23 mouse cellular contexts compared by ENCODE assay signal in genomic region chr7:127516344-127516743, GRCm38 (mm10). TPM values are rescaled to one million over a fixed set of nuclear protein-coding genes. Genes with fewer than 3 reads are reported as not detected.
"Had no signal": no experiment of that assay in that cellular context is flagged by ENCODE, and none has a peak within 500 bp of the region (broad histone marks: within the 10 kb centered on the region; RNA-seq: fewer than 3 reads in every experiment).

No protein-coding gene starts in this region.

- DNase-seq: kidney, adult 18-20 months; kidney, adult 8-10 months; kidney, postnatal 10 days; kidney, postnatal 25 days; kidney, postnatal 4 days; layer of hippocampus, adult 9-11 months; liver; liver, embryonic 13.5 days; liver, postnatal 0 days had no signal

- H3K27me3 ChIP-seq: heart, embryonic 12.5 days; hindbrain, embryonic 12.5 days; intestine, embryonic 15.5 days; limb, embryonic 12.5 days; liver, embryonic 13.5 days; liver, embryonic 15.5 days had no signal

- H3K9me3 ChIP-seq: heart, embryonic 12.5 days; hindbrain, embryonic 10.5 days; hindbrain, embryonic 12.5 days; intestine, embryonic 15.5 days; limb, embryonic 10.5 days; limb, embryonic 12.5 days; liver, embryonic 13.5 days; liver, embryonic 15.5 days had no signal

- H3K4me3 ChIP-seq: gastrocnemius, adult 2 months; heart, adult 2 months; heart, embryonic 12.5 days; hindbrain, embryonic 10.5 days; hindbrain, embryonic 12.5 days; intestine, embryonic 15.5 days; left cerebral cortex, adult 2 months; limb, embryonic 10.5 days; limb, embryonic 12.5 days; liver, embryonic 13.5 days; liver, embryonic 15.5 days had no signal

RNA-seq across cellular contexts. Expression of gene Tmem265, which starts 44.8 kb away (rescaled TPM):
- total RNA-seq: gastrocnemius, adult 2 months; gastrocnemius, postnatal 10 days; gastrocnemius, postnatal 25 days; heart, adult 2 months; heart, postnatal 10 days; heart, postnatal 25 days had no signal
